Mouse (Mus musculus): Measurements from ENCODE around the gene Faf2. TPM values are rescaled to one million over a fixed set of nuclear protein-coding genes. Genes with fewer than 3 reads are reported as not detected.

Faf2 gene
- 95.7 and 99.2 TPM in 2 replicates for polyA plus RNA-seq (2014; fragmentation: Nextera tagmentation; extraction: Ambion mirVana)

DNA sequence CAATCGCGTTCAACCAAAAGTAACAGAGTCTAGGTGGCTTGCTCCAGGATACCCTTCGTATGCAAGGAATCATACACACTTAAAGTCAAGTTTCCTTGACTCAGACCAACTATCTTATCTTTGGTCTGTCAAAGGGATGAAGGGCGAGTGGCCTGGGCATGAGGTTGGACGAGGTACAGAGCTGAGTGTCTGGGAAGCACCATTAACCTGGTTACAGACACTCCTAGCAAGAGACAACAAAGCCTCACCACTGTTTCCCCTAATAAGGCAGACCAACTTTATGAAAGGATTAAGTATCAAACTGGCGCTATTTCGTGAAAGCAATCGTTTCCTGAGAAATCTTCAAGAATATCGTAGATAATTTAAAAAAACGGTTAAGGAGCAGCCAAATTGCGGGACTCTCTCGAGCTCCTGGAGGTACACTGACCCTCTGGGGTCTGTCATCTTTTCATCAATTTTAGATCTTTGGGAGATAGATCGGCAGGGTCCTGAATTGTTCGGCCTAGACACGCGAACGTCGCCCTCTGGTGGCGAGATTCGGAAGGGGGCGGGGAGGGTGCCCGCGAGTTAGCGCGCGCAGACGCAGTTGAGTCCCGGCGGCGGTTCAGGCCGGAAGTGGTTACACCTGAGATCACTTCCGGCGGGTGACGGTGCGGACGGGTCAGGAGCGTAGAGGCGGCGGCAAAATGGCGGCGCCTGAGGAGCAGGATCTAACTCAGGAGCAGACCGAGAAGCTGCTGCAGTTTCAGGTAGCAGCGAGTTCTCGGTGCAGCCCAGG is at the start of gene Faf2:
TSS of gene Faf2 (plus strand) at position 630 of the 778 bp plus-strand sequence.
- Histone ChIP-seq H3K9me3 (ENCODE audit: control insufficient read depth, low read length) (no peaks in the 10 kb centered on the region), H3K27me3 (ENCODE audit: control insufficient read depth, insufficient read depth, low read length) (no peaks in the 10 kb centered on the region), H3K4me2 (ENCODE audit: low read depth, severe bottlenecking) (peak within 1 kb of the TSS; percentile 54), H3K4me3 (ENCODE audit: low read depth, low read length) (peak within 1 kb of the TSS; percentile 96), H3K9ac (ENCODE audit: low read length) (peak within 1 kb of the TSS; percentile 93), H3K27ac (replicated peaks; ENCODE audit: low read depth, low read length) (peak within 1 kb of the TSS; percentile 62; the same call in 1 of the 2 replicates), H3K36me3 (ENCODE audit: control insufficient read depth, insufficient read depth, low read length) (no peaks in the 10 kb centered on the region), H3K4me1 (ENCODE audit: control insufficient read depth, insufficient read depth, low read length) (no peaks in the 10 kb centered on the region)
- DNase-seq (ENCODE audit: low spot score) (peak; percentile 100), ATAC-seq (ENCODE audit: insufficient number of reproducible peaks, low FRiP score, low TSS enrichment, low read depth) (peak; percentile 95)
- 10% methylated on average over 44 of the region's 44 CpGs for WGBS

GRCm38 (mm10) chr13:54572621-54573020 is 49.0 kb upstream of the Faf2 start:
- Histone ChIP-seq H3K4me2 (ENCODE audit: low read depth, severe bottlenecking) (no peak overlapping the region), H3K9me3 (ENCODE audit: control insufficient read depth, low read length) (no peaks in the 10 kb centered on the region), H3K36me3 (ENCODE audit: control insufficient read depth, insufficient read depth, low read length) (peaks cover 3% of the 10 kb centered on the region; the same call in 1 of the 2 replicates), H3K27me3 (ENCODE audit: control insufficient read depth, insufficient read depth, low read length) (no peaks in the 10 kb centered on the region), H3K4me1 (ENCODE audit: control insufficient read depth, insufficient read depth, low read length) (peaks cover 4% of the 10 kb centered on the region; the same call in 1 of the 2 replicates), H3K27ac (replicated peaks; ENCODE audit: low read depth, low read length) (no peak overlapping the region), H3K9ac (ENCODE audit: low read length) (no peak overlapping the region), H3K4me3 (ENCODE audit: low read depth, low read length) (no peak overlapping the region)
- ATAC-seq (ENCODE audit: insufficient number of reproducible peaks, low FRiP score, low TSS enrichment, low read depth): no peak
- DNase-seq (ENCODE audit: low spot score): no peak
- WGBS: 85% methylated on average over 4 of the region's 4 CpGs

GRCm38 (mm10) chr13:54574854-54575481 is 46.6 kb upstream of the Faf2 start, which contains the start of gene Arl10:
Gene Arl10 (plus strand): TSS chr13:54575015.
- under 1% methylated on average over 55 of the region's 55 CpGs for WGBS
- peak within 1 kb of the TSS; percentile 22 for H3K27ac ChIP-seq (replicated peaks; ENCODE audit: low read depth, low read length)
- DNase-seq (ENCODE audit: low spot score): peak; percentile 90
- H3K4me2 ChIP-seq (ENCODE audit: low read depth, severe bottlenecking): peak within 1 kb of the TSS; percentile 90
- H3K4me1 ChIP-seq (ENCODE audit: control insufficient read depth, insufficient read depth, low read length): peaks cover 4% of the 10 kb centered on the region; the same call in 1 of the 2 replicates
- ATAC-seq (ENCODE audit: insufficient number of reproducible peaks, low FRiP score, low TSS enrichment, low read depth): peak; percentile 88
- H3K4me3 ChIP-seq (ENCODE audit: low read depth, low read length): peak within 1 kb of the TSS; percentile 86
- H3K36me3 ChIP-seq (ENCODE audit: control insufficient read depth, insufficient read depth, low read length): peaks cover 10% of the 10 kb centered on the region
- no peaks in the 10 kb centered on the region for H3K27me3 ChIP-seq (ENCODE audit: control insufficient read depth, insufficient read depth, low read length)
- H3K9ac ChIP-seq (ENCODE audit: low read length): peak within 1 kb of the TSS; percentile 78
- no peaks in the 10 kb centered on the region for H3K9me3 ChIP-seq (ENCODE audit: control insufficient read depth, low read length)

- Histone ChIP-seq H3K9ac (ENCODE audit: low read length) (peak overlapping the region; percentile 78), H3K4me1 (ENCODE audit: control insufficient read depth, insufficient read depth, low read length) (peaks cover 4% of the 10 kb centered on the region; the same call in 1 of the 2 replicates), H3K36me3 (ENCODE audit: control insufficient read depth, insufficient read depth, low read length) (peaks cover 11% of the 10 kb centered on the region), H3K4me2 (ENCODE audit: low read depth, severe bottlenecking) (peak overlapping the region; percentile 90), H3K27ac (replicated peaks; ENCODE audit: low read depth, low read length) (peak overlapping the region; percentile 22; the same call in 1 of the 2 replicates), H3K9me3 (ENCODE audit: control insufficient read depth, low read length) (no peaks in the 10 kb centered on the region), H3K4me3 (ENCODE audit: low read depth, low read length) (peak overlapping the region; percentile 86), H3K27me3 (ENCODE audit: control insufficient read depth, insufficient read depth, low read length) (no peaks in the 10 kb centered on the region)
- no peak for ATAC-seq (ENCODE audit: insufficient number of reproducible peaks, low FRiP score, low TSS enrichment, low read depth)
- peak; percentile 31 for DNase-seq (ENCODE audit: low spot score)
- 2% methylated on average over 19 of the region's 19 CpGs for WGBS
Observed at GRCm38 (mm10) chr13:54575489-54575888, 46.1 kb upstream of the Faf2 start.

DNA sequence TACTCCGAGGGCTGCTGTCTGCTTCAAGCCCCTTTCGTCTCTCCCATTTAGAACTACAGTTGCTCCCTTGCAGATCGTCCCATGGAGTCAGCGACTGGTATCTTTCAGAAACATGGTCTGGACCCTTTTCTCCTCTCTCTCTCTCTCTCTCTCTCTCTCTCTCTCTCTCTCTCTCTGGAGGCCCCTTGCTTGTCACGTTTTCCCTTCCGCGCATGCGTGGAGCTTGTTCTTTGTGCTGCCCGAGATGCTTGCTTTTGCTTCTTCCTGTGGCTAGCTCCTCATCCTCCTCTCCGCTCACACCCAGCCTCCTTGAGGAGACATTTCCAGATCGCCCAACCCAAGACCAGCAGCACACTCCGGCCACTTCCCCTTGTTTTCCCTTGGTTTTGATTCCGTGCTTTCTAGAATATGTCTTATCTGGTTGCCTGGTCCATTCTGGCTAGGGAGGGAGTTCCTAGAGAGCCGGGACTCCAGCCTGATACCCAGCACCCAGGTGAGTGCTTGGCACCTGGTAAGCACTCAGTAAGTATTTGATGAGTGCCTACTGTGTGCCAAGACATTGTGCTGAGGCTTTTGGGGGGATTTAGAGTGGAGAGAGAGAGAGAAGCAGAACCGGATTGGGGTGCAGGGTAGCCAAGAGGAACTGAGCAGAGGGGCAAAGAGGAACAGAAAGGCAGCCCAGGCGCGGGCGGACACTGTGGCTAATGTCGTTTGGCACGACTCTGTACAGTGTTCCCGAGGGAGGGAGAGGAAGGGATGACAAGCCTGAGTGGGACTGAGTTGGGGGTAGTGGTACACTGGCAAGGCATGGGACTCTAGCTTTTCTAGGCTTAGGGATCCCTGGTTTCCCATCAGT is 43.7 kb upstream of the Faf2 start:
- peaks cover 25% of the 10 kb centered on the region for H3K36me3 ChIP-seq (ENCODE audit: control insufficient read depth, insufficient read depth, low read length)
- no peak overlapping the region for H3K4me3 ChIP-seq (ENCODE audit: low read depth, low read length)
- ATAC-seq (ENCODE audit: insufficient number of reproducible peaks, low FRiP score, low TSS enrichment, low read depth) (no peak), DNase-seq (ENCODE audit: low spot score) (no peak)
- H3K27ac ChIP-seq (replicated peaks; ENCODE audit: low read depth, low read length): no peak overlapping the region
- no peaks in the 10 kb centered on the region for H3K27me3 ChIP-seq (ENCODE audit: control insufficient read depth, insufficient read depth, low read length)
- no peaks in the 10 kb centered on the region for H3K9me3 ChIP-seq (ENCODE audit: control insufficient read depth, low read length)
- H3K4me2 ChIP-seq (ENCODE audit: low read depth, severe bottlenecking): no peak overlapping the region
- peaks cover 4% of the 10 kb centered on the region; the same call in 1 of the 2 replicates for H3K4me1 ChIP-seq (ENCODE audit: control insufficient read depth, insufficient read depth, low read length)
- WGBS: 90% methylated on average over 21 of the region's 21 CpGs
- no peak overlapping the region for H3K9ac ChIP-seq (ENCODE audit: low read length)

DNA sequence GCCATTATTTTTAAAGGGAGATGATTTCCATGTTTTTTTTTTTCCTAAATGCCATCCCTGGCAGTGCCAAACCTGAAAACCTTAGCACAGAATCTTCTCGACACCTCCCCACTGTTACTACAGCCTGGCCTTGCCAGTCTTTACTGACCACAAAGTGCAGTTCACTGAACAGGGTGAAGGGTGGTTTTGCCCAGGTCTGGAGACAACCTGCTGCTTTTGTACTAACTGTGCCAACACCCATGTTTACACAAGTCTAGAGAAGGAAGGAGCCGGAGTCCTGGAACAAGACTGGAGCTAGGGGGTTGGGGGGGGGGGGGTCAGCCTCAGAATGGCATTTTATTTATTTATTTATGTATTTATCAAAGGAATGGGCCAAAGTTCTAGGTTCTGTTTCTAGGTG is 40.2 kb upstream of the Faf2 start:
- Histone ChIP-seq H3K4me2 (ENCODE audit: low read depth, severe bottlenecking) (no peak overlapping the region), H3K9ac (ENCODE audit: low read length) (no peak overlapping the region), H3K4me1 (ENCODE audit: control insufficient read depth, insufficient read depth, low read length) (no peaks in the 10 kb centered on the region), H3K9me3 (ENCODE audit: control insufficient read depth, low read length) (no peaks in the 10 kb centered on the region), H3K27ac (replicated peaks; ENCODE audit: low read depth, low read length) (no peak overlapping the region), H3K36me3 (ENCODE audit: control insufficient read depth, insufficient read depth, low read length) (peaks cover 34% of the 10 kb centered on the region), H3K4me3 (ENCODE audit: low read depth, low read length) (no peak overlapping the region), H3K27me3 (ENCODE audit: control insufficient read depth, insufficient read depth, low read length) (no peaks in the 10 kb centered on the region)
- DNase-seq (ENCODE audit: low spot score): no peak
- 95% methylated on average over 2 of the region's 2 CpGs for WGBS
- ATAC-seq (ENCODE audit: insufficient number of reproducible peaks, low FRiP score, low TSS enrichment, low read depth): no peak

GRCm38 (mm10) chr13:54582126-54582525 is 39.5 kb upstream of the Faf2 start:
- WGBS: 87% methylated on average over 10 of the region's 10 CpGs
- DNase-seq (ENCODE audit: low spot score): no peak
- ATAC-seq (ENCODE audit: insufficient number of reproducible peaks, low FRiP score, low TSS enrichment, low read depth): no peak
- Histone ChIP-seq H3K27ac (replicated peaks; ENCODE audit: low read depth, low read length) (no peak overlapping the region), H3K9ac (ENCODE audit: low read length) (no peak overlapping the region), H3K4me1 (ENCODE audit: control insufficient read depth, insufficient read depth, low read length) (no peaks in the 10 kb centered on the region), H3K27me3 (ENCODE audit: control insufficient read depth, insufficient read depth, low read length) (no peaks in the 10 kb centered on the region), H3K9me3 (ENCODE audit: control insufficient read depth, low read length) (no peaks in the 10 kb centered on the region), H3K4me2 (ENCODE audit: low read depth, severe bottlenecking) (no peak overlapping the region), H3K36me3 (ENCODE audit: control insufficient read depth, insufficient read depth, low read length) (peaks cover 34% of the 10 kb centered on the region), H3K4me3 (ENCODE audit: low read depth, low read length) (no peak overlapping the region)

GRCm38 (mm10) chr13:54582860-54583259 is 38.7 kb upstream of the Faf2 start:
- Histone ChIP-seq H3K9ac (ENCODE audit: low read length) (no peak overlapping the region), H3K36me3 (ENCODE audit: control insufficient read depth, insufficient read depth, low read length) (peaks cover 31% of the 10 kb centered on the region), H3K27ac (replicated peaks; ENCODE audit: low read depth, low read length) (no peak overlapping the region), H3K4me1 (ENCODE audit: control insufficient read depth, insufficient read depth, low read length) (no peaks in the 10 kb centered on the region), H3K27me3 (ENCODE audit: control insufficient read depth, insufficient read depth, low read length) (no peaks in the 10 kb centered on the region), H3K4me2 (ENCODE audit: low read depth, severe bottlenecking) (no peak overlapping the region), H3K4me3 (ENCODE audit: low read depth, low read length) (no peak overlapping the region), H3K9me3 (ENCODE audit: control insufficient read depth, low read length) (no peaks in the 10 kb centered on the region)
- ATAC-seq (ENCODE audit: insufficient number of reproducible peaks, low FRiP score, low TSS enrichment, low read depth) (no peak), DNase-seq (ENCODE audit: low spot score) (no peak)
- 90% methylated on average over 5 of the region's 5 CpGs for WGBS

Data from limb, embryonic 11.5 days (tissue).